Mouse (Mus musculus): Measurements from ENCODE around the gene Pex16. TPM values are rescaled to one million over a fixed set of nuclear protein-coding genes. Genes with fewer than 3 reads are reported as not detected.

Gene Pex16
- polyA plus RNA-seq, 1 experiment = 80.6 TPM

DNA sequence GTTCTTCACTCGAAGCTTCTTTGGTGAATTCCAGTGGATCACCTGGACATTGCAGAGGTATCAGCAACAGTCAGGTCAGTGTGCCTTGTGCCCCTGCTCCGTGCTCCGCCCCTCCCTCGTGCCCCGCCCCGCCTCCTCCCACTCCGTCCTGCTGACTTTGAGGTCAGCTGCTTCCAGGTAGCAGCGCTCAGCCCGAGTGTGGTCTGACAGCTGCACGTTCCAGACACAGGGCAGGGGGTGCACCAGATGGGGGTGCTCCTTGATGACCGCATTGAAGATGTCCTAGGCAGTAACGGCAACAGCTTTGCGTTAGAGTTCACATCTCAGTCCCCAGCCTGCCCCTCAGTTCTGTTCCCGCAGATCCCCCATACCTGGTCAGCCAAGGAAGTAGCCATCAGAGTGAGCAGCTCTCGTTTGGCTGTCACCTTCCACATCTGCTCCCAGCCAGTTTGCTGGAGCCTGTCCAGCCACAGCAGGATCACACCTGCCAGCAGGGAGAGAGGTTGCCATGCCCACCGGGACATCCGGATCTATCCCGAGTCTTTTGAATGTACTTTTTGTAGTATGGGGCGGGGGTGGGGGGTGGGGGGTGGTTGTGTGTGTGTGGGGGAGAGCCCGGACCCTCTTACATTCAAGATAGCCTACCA, 7.0 kb upstream of the Pex16 start:
- WGBS = 42% methylated on average over 20 of the region's 20 CpGs
- DNase-seq (ENCODE audit: low read depth, low spot score) = no peak

DNA sequence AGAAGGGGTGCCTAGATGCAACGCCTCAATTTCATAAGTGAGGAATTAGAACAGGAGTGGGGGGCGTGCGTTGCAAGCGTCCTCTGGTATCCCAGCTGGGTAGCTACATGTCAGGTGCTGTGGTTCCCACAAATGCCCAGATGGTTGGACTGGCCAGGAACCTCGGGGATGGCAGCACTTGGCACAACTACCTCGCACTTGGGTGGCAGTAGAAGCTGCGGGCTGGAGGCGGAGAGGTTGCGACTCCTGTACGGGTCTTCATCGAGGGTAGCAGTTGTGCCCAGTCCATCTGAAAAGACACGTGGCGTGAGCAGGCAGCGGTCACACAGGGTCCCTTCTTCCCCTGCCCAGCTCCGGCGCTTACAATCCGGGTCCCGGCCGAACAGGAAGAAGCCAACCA, 4.1 kb upstream of the Pex16 start:
- 9% methylated on average over 19 of the region's 19 CpGs for WGBS
- DNase-seq (ENCODE audit: low read depth, low spot score) = no peak

DNA sequence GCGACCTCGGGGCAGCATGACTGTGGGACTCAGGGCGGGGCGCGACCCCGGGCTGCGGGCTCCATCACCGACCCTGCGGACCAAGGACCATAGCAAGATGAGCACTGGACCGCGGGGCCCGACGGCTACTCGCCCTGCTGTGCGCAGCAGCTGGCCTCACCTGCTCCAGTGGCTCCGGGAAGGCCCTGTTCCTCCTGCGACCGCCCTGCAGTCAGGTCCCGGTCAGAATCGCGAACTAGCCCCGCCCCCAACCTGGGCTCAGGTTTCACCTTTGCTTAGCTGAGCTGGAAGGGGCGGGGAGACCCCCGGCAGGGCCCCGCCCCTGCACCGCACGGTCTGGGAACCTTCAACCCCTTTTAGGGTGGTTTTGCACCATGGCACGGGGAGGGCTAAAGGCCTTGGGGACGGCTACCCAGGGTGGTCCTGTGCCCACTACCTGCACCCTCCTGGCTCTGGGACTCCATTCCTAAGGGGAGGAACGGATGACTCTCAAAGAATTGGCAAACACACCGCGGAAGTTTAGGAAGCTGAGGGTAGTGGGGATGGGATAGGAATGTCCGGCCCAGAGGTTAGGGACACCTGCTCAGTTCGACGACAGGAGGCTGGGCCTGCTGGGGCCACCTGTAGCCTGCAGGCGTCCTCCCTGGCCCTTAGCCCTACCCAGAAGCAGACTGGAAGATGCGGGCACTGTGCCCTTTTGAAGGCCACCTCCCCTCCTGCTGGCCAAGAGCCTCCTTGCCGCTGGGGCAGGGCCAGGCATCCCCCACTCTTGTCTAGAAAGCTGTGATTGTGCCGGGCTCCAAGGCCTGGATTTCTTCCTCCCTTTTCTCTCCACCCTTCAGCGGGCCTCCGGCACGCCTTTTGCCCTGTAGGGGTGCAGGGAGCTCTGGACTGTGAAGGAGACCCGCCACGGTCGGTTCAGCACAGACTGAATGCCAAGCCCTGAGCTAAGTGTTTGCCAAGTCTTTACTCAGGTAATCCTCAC, 3.4 kb upstream of the Pex16 start:
- 5% methylated on average over 45 of the region's 45 CpGs for WGBS
- no peak for DNase-seq (ENCODE audit: low read depth, low spot score)

DNA sequence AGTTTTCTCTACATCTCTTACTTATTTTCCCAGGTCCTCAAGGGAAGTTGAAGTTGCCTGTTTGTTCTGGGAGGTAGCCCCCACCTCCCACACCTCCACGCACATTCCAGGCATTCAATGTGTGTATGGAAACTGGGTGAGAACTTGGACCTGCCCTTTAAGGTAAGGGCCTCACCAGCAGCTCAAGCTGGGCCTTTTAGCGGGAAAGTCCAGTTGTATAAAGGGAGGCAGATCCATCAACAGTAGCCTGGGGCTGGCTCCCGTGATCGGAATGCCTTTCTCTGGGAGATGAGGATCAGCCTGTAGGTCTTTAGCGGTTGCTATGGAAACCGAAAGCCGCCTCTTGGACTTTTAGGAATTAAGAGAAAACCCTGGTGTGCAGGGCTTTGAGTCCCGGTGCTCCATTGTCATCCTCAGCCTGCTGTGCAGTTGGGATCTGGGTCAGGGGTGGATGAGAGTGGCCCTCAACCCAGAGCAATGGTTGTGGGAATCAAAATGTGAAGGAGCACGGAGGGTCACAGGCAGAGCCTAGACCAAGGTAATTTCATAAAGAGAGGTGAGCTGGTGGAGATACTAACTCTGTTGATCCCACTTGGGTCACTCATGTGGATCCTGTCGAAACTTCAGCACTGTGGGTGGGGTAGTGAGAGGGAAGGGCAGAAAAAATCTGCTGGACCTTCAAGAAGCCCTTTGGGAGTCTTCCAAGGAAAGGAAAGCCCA, 2.3 kb upstream of the Pex16 start:
- 56% methylated on average over 10 of the region's 10 CpGs for WGBS

DNA sequence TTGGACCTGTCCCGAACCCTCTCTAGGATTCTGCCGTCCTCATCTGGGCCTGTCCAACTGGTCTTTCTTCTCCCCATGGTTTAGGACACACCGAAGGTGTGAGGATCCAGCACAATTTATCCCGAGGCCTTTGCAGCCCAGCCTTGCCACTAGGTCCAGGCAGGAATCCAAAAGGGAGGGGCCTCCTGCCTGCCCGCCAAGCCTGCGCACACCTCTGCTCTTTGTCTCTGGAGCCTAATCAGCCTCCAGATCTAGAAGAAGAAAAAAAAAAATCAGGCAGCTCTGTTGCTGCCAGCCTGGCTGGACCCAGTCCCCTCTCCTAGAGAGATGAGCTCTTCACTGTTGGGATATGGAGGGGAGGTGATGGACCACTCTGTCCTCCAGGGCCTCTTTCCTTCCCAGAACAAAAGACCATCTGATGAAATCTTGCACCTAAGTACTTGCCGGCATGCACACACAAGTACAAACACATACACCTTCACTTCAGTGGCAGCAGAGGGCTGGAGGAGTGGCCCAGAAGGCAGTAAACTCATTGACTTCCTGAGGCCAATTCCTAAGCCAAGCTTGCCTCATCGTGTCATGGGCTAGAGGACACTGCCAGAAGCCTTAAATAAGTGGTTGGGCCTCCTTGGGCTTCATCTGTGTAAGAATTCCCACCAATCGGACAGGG, 1.6 kb upstream of the Pex16 start:
- 23% methylated on average over 9 of the region's 9 CpGs for WGBS
- no peak for DNase-seq (ENCODE audit: low read depth, low spot score)

More for the DNA sequence above, 2.3 kb upstream of the Pex16 start:
- DNase-seq (ENCODE audit: low read depth, low spot score) = no peak

DNA sequence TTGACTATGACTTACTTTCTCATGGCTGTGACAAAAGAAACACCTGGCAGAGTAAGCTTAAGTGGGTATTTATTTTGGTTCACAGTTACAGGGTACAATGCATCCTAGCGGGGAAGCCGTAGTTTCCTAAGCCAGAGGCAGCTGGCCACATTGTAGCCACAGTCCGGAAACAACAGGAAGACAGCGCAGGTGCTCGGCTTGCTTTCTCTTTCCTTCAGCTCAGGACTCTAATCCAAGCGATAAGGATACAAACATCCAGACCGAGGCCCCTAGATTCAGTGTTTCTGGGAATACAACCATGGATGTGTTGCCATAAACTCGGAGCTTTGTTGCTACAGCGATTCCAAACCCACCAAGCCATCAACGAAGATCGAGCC, 1.1 kb upstream of the Pex16 start:
- WGBS = 50% methylated on average over 11 of the region's 11 CpGs
- no peak for DNase-seq (ENCODE audit: low read depth, low spot score)

DNA sequence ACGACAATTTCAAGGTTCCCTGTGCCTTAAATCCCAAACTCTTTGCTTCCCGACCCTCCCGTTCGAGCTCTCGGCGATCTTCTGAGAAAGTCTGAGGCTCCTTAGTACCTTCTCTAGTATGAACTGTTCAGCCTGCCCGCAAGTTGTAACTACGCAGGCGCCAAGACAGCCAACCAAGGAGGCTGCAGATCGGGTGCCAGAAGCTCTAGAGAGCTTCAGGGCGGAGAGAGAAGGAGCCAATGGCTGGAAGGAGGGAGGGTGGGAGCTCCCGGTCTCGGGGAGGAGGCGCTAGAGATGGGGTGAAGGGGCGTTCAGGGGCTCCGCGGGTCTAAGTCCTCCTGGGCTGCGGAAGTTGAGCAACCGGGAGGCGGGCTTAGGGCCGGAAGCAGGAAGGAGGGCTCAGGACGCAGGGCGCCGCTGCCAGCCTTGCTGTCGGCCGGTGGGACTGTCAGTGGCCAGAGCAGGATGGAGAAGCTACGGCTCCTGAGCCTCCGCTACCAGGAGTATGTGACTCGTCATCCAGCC, 685 bp downstream of the Pex16 start:
- peak; percentile 94 for DNase-seq (ENCODE audit: low read depth, low spot score)
- 1% methylated on average over 29 of the region's 29 CpGs for WGBS

DNA sequence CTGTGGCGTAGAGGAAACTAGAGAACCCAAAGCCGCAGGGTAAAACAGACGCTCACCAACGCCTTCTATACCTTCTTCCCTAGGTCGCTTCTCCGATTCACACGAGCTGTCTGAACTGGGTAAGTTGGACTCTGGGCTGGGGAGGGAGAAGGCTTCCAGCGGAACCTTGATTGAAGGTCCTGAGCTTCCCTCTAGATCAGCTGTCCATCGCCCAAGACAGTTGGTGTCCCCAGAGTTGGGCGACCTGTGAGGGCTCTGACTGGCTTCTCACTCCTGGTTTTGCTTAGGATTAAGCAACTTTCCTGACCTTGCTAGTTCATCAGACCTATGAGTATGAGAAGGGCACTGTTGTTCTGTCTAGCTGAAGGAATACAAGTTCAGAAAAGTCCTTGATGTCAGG, 1.3 kb downstream of the Pex16 start:
- 6% methylated on average over 10 of the region's 10 CpGs for WGBS
- no peak for DNase-seq (ENCODE audit: low read depth, low spot score)

DNA sequence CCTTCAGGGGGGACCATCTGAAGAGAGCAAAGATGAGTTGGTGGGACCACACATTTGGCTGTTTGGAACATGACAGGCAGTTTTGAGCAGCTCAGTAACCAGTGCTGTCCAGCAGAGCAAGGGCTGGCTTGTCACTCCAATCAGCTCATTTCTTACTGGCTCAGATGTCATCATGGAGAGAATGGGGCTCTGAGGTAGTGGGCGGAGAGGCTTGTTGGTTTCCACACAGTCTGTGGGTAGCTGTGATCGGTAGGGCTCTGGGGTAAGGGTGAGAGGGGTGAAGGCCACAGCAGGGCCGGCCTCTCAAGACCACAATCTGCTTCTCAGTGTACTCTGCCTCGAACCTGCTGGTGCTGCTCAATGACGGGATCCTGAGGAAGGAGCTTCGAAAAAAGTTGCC, 1.8 kb downstream of the Pex16 start:
- 71% methylated on average over 6 of the region's 6 CpGs for whole genome bisulfite sequencing
- DNase-seq (ENCODE audit: low read depth, low spot score) = no peak

DNA sequence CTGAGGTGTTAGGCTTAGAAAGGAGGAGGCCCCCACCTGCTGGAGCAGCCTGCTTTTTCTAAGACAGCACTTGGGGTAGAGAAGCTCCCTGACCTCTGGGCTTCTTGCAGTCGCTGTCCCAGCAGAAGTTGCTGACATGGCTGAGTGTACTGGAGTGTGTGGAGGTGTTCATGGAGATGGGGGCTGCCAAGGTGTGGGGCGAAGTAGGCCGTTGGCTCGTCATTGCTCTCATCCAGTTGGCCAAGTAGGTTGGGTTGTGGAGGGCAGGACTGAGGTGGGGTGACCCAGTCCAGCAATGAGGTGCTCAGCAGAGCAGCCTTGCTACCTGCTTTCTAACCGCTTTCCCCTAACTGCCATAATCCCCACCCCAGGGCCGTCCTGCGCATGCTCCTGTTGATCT, 2.8 kb downstream of the Pex16 start:
- DNase-seq (ENCODE audit: low read depth, low spot score) = no peak
- WGBS = 93% methylated on average over 7 of the region's 7 CpGs

DNA sequence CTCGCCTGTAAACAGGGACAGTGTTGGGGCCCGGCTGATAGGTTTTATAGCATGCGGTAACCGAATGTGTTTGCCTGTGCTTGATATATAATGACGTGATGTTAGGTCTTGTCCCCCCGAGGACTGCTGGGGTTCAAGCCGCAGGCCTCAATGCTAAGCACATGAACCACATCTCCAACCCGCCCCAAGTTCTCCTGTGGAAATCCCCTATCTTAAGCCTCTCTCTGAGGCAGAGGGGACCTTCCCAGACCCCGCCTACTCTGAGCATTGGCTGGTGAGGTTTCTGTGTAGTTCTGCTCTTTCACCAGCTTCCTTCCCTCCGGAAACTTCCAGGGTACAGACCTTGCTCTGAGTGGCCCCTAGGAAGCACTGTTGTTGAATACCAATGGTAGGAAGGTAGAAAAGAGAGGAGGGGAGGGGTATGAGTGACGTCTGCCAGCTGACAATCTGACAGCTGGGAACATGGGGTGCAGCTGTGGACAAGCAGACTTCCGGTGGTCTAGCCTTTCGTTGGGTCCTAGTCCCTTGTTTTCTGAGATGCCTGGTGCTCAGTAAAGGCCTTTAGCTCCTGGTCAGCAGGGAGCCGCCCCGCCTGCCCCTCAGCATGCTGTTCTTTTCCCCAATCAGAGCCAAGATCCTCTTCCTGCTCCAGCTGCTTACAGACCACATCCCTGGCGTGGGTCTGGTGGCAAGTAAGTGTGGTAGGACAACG, 5.5 kb downstream of the Pex16 start:
- no peak for DNase-seq (ENCODE audit: low read depth, low spot score)
- 74% methylated on average over 17 of the region's 17 CpGs for WGBS

DNA sequence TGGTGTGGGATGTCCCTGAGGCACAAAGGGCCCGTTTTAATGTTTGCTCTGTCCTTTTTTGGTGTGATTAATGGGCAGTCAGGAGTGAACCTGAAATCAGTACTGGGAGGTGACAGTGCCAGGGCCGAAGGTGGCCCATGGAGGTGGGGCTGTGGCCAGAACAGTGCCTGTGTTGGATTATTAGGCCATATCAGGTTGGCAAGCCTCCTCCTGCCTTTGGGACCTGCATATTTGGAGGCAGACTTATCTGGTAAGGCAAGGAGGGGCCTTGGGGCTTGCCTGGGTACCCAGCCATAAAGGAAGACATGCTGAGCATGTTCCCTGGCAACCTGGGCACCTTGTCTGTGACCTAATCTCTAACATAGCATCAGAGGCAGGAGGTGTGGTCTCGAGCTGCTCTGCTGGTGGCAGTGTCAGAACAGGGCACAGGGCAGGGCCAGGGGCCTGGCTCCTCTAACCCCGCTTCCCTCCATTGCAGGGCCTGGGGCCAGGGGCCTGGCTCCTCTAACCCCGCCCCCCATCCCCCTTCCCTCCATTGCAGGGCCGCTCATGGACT, 6.1 kb downstream of the Pex16 start:
- no peak for DNase-seq (ENCODE audit: low read depth, low spot score)
- WGBS = 71% methylated on average over 6 of the region's 6 CpGs

DNA sequence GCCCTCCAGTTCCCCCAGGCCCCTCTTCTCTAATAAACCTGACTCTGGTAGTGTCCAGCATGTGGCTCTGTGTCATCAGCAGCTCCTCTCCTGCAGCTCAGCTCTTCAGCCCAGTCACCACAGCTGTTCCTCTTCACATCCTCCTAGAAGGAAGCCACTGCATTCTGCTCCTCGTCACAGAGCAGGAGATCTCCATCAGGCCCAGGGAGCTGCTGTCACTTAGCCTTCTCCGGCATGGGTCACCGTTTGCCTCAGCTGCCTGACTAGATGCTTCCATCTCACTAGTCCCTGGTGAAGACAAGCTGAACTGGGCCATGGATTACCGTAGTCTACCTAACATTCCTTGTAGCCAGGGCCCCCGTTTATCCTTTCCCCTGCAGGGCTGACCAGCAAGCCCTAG, 6.7 kb downstream of the Pex16 start:
- 73% methylated on average over 5 of the region's 5 CpGs for WGBS
- DNase-seq (ENCODE audit: low read depth, low spot score) = no peak

DNA sequence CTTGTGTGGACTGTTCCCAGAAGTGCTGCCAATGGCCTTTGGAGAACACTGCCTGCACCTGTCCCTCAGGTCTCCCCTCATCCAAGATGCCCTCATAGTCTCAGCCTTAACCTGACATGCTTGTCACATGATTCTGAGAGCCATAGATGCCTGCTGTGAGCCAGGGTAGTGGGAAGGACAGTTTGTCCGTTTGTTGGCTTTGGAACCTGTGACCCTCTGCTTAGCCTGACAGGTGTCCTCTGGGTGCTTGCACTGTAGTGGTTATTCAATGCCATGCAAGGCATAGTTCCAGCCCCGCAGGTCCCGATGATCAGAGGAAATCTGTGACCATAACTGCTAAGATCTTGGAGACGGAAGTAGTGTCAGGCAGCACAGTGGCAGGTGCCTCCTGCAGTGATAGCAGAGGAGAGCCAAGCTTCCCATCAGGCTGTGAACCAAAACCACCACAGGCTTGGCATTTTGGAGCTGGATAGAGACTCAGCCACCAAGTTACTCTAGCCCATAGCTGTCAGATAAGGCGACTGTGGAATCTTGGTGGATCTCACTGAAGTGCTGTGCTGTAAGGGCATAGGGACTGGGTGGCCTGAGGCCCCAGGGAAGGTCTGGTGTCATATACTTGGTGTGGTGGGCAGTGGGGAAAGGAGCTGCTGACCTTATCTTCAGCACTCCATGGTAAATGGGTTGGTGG, 7.6 kb downstream of the Pex16 start, which contains the start of gene 1700029I15Rik:
1700029I15Rik (plus strand) TSS at position 638 of the 688 bp plus-strand sequence.
- 85% methylated on average over 5 of the region's 5 CpGs for WGBS
- DNase-seq (ENCODE audit: low read depth, low spot score) = no peak

DNA sequence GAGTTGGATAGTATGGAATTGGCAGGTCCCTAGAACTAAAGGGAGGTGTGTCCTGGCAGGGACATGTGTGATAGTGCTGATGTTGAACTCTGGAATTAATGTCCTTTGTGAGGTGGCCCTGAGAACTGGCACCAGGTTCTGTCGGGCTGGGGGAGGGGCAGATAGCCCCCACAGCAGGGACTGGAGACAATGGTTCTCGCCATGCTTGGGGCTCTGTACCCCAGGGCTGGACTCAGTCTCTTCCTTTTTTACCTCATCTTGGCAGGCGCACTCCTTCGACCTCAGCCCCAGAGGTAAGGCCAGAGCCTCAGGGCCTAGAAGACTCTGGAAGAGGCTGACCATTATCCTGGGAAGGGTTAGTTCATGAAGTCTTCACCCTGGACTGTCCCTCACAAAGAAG, 8.3 kb downstream of the Pex16 start:
- DNase-seq (ENCODE audit: low read depth, low spot score) = no peak
- WGBS = 92% methylated on average over 4 of the region's 4 CpGs

DNA sequence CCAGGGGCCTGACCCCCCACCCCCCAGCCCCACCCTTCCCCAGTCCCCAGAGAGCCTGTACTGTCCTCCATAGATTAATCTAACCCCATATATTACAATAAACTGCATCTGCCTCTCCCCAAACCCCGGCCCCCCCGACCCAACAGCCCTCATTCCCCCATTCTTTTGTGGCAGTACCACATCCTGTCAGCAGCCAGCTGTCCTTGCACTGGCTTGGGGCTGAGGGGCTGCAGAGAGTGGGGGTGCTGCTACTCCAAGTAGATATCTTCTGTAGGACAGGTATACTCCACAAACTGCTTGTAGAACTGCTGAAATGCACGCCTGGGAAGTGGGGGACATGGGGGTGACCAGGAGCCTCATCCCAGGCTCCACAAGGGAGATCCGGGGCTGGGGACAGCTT, 9.6 kb downstream of the Pex16 start:
- 67% methylated on average over 4 of the region's 4 CpGs for WGBS
- DNase-seq (ENCODE audit: low read depth, low spot score) = no peak

DNA sequence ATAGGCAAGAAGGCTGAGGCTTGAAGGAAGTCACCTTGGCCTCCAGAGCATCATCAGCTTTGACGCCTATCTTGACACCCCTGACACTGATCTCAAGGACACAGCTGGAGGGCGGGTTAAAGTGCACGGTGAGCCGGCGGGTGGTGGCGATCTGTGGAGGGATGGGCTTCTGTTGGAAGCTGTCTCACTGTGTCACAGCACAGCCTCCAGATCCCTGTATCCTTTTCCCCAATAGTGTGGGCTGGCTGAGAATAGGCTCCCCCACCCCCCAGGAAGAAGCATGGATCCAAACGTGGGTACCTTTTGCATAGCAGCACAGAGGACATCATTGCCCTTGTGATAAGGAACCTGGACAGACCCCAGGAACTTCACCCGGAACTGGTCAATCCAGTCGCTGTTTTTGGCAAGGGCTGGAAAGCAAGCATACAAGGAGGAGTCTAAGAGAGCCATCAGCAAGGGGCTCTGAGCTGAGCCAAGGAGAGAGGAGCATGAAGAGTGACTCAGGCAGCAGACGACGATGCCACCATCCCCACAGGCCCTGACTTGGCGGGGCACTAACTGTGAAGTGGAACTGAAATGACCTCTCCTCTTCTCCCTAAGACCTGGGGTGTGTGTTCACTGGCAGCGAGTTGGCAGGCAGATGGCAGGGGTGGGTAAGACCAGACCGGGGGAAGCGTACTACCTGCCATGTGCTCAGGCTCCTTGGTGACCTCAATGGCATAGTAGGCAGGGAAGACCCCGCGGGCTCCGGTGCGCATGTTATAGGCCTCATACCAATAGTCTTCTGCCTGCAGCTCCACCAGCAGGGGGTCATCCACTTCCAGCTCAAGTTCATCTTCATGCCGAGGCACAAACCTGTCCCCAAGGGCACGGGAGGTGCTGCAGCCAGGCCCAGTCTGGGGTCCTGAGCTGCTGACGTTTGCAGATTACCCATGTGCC, 10.9 kb downstream of the Pex16 start:
- 73% methylated on average over 22 of the region's 22 CpGs for WGBS
- no peak for DNase-seq (ENCODE audit: low read depth, low spot score)
